Mouse (Mus musculus) T-helper 1 cell (primary cell): ENCODE measurements at regions not wholly inside any gene's neighbourhood (a gene's known extent, or its start where the extent isn't known, plus 50 kb on each side); places are given as distances from the start of the nearest gene placed in this dataset.

Experiments used
- in situ Hi-C: fragments of 300-600 bp; cut with MboI, MseI; formaldehyde crosslinking; loops from one replicate; pipeline ENCODE4 v1.15.1; 2025; ENCODE audit warnings: high pct_unique_total_duplicates

GRCm38 (mm10) chr13:75647513-75647912 lies 59.0 kb upstream of the Ell2 start:
- in situ Hi-C loops = no loop called here

- in situ Hi-C loops = no loop called here
Observed at GRCm38 (mm10) chr13:75651941-75652340, 54.6 kb upstream of the Ell2 start.

GRCm38 (mm10) chr13:75652966-75653365 lies 53.6 kb upstream of the Ell2 start:
- in situ Hi-C loops = no loop called here
